Mouse (Mus musculus): ENCODE results near the gene Rbms3. TPM values are rescaled to one million over a fixed set of nuclear protein-coding genes. Genes with fewer than 3 reads are reported as not detected.

Rbms3 gene
- total and polyA plus RNA-seq, 3 experiments: 8.1 to 12.5 (median 8.8) TPM

- 91% methylated on average over 4 of the region's 4 CpGs for WGBS
- TF ChIP-seq EP300 (IDR thresholded peaks at IDR 0.05; ENCODE audit: insufficient read depth, low read depth, low read length) (no peak), CTCF (IDR thresholded peaks at IDR 0.05) (no peak), POLR2A (IDR thresholded peaks at IDR 0.05; ENCODE audit: insufficient read depth, low read depth, low read length) (no peak)
- intact Hi-C loops (cut with DNase I): no loop called here
These were observed 261.7 kb downstream of the Rbms3 start for GRCm38 (mm10) chr9:117368016-117368415.

DNA sequence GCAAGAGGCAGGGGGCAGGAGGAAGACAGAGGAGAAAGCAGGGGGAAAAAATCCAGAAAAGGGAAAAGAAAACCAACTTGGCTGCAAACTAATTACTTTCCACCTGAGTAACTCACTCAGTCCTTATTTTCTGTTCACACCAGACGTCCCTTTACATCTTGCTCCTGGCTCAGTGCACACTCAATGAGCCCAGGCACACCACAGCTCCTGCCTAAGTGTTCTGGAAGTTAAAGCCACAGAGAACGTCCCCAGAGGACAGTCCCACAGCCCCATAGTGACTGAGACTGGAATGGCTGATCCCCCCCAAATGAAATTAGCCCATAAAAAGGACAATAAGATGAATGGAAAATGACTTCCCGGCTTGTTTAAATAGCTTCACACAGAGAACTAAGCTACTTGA is 265.1 kb downstream of the Rbms3 start:
- H3K9ac ChIP-seq (ENCODE audit: low read depth, low read length): no peak overlapping the region
- no peaks in the 10 kb centered on the region for H3K4me1 ChIP-seq (ENCODE audit: control insufficient read depth, insufficient read depth, low read length)
- WGBS: 76% methylated on average over 3 of the region's 3 CpGs
- H3K27ac ChIP-seq: no peak overlapping the region
- H3K4me3 ChIP-seq: no peak overlapping the region
- TF ChIP-seq CTCF (IDR thresholded peaks at IDR 0.05) (no peak), POLR2A (IDR thresholded peaks at IDR 0.05; ENCODE audit: insufficient read depth, low read depth, low read length) (no peak)
- no peak for DNase-seq
- no peaks in the 10 kb centered on the region for H3K36me3 ChIP-seq (ENCODE audit: control insufficient read depth, insufficient read depth, low read length)
- intact Hi-C loops (cut with DNase I): no loop called here
- no peaks in the 10 kb centered on the region for H3K79me2 ChIP-seq (replicated peaks; ENCODE audit: control insufficient read depth, insufficient read depth, low read length)
- H3K27me3 ChIP-seq (ENCODE audit: control insufficient read depth, insufficient read depth, low read length): no peaks in the 10 kb centered on the region

More at GRCm38 (mm10) chr9:117368016-117368415, 261.7 kb downstream of the Rbms3 start:
- H3K27me3 ChIP-seq (ENCODE audit: control insufficient read depth, insufficient read depth, low read length): no peaks in the 10 kb centered on the region
- H3K4me1 ChIP-seq (ENCODE audit: control insufficient read depth, insufficient read depth, low read length): peaks cover 2% of the 10 kb centered on the region; the same call in 1 of the 2 replicates
- no peaks in the 10 kb centered on the region for H3K79me2 ChIP-seq (replicated peaks; ENCODE audit: control insufficient read depth, insufficient read depth, low read length)
- DNase-seq: no peak
- H3K27ac ChIP-seq: no peak overlapping the region
- H3K36me3 ChIP-seq (ENCODE audit: control insufficient read depth, insufficient read depth, low read length): no peaks in the 10 kb centered on the region
- H3K9ac ChIP-seq (ENCODE audit: low read depth, low read length): no peak overlapping the region
- H3K4me3 ChIP-seq: no peak overlapping the region

DNA sequence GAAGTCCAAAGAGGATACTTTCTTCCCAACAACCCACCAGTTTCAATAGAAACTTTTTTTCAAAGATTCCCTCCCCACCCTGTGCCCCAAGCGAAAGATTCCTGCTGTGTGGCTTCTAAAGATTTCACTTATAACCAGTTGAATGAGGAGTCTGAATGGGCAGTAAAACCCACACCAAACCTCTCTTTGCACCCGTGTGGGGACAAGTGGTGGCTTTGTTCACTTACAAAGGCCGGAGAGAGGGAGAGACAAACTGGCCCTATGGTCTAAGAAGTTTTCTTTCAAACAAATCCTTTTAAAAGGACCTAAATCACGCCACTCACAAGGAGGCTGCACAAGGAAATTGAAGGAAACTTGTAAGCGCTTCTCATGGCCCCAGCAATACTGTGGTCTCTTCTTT is 268.3 kb downstream of the Rbms3 start:
- 79% methylated on average over 5 of the region's 5 CpGs for WGBS
- intact Hi-C loops (cut with DNase I): no loop called here
- Histone ChIP-seq H3K9ac (ENCODE audit: low read depth, low read length) (no peak overlapping the region), H3K4me3 (no peak overlapping the region), H3K27ac (no peak overlapping the region), H3K36me3 (ENCODE audit: control insufficient read depth, insufficient read depth, low read length) (no peaks in the 10 kb centered on the region), H3K27me3 (ENCODE audit: control insufficient read depth, insufficient read depth, low read length) (no peaks in the 10 kb centered on the region), H3K79me2 (replicated peaks; ENCODE audit: control insufficient read depth, insufficient read depth, low read length) (no peaks in the 10 kb centered on the region), H3K4me1 (ENCODE audit: control insufficient read depth, insufficient read depth, low read length) (peaks cover 4% of the 10 kb centered on the region)
- TF ChIP-seq POLR2A (IDR thresholded peaks at IDR 0.05; ENCODE audit: insufficient read depth, low read depth, low read length) (no peak), CTCF (IDR thresholded peaks at IDR 0.05) (no peak), EP300 (IDR thresholded peaks at IDR 0.05; ENCODE audit: insufficient read depth, low read depth, low read length) (no peak)
- DNase-seq: no peak

- Histone ChIP-seq H3K27me3 (ENCODE audit: control insufficient read depth, insufficient read depth, low read length) (no peaks in the 10 kb centered on the region), H3K27ac (peak overlapping the region; percentile 29), H3K36me3 (ENCODE audit: control insufficient read depth, insufficient read depth, low read length) (no peaks in the 10 kb centered on the region), H3K79me2 (replicated peaks; ENCODE audit: control insufficient read depth, insufficient read depth, low read length) (no peaks in the 10 kb centered on the region), H3K4me1 (ENCODE audit: control insufficient read depth, insufficient read depth, low read length) (peaks cover 4% of the 10 kb centered on the region), H3K9ac (ENCODE audit: low read depth, low read length) (no peak overlapping the region), H3K4me3 (0 out of 2 replicates have a peak overlapping the region, but pooled peaks have one; percentile 3)
- intact Hi-C loops (cut with DNase I): no loop called here
- 4% methylated on average over 9 of the region's 9 CpGs for WGBS
- TF ChIP-seq CTCF (IDR thresholded peaks at IDR 0.05): no peak
- TF ChIP-seq EP300 (IDR thresholded peaks at IDR 0.05; ENCODE audit: insufficient read depth, low read depth, low read length): peak; percentile 67; the same call in 1 of the 2 replicates
- TF ChIP-seq POLR2A (IDR thresholded peaks at IDR 0.05; ENCODE audit: insufficient read depth, low read depth, low read length): no peak
- peak; percentile 80 to 88 for DNase-seq
These were observed 272.8 kb downstream of the Rbms3 start for GRCm38 (mm10) chr9:117356764-117357442.

DNA sequence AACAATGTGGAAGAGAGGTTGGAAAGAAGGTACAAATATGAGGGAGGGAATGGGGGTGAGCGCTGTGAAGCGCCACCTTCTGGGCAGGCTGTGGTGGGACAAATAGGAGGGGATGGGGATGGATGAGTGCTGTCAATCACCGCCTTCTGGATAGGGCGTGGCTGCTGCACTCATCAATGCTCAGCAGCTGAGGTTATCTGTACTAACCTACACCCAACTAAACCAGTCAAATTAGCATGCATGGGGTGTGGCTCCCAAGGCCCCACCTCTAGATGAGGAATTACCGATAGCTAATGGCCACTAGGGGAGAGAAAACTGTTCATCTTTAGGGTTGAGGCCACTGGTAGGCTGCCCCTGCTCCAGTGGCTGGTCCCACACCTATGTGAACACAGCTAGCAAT is 274.2 kb downstream of the Rbms3 start:
- Histone ChIP-seq H3K4me1 (ENCODE audit: control insufficient read depth, insufficient read depth, low read length) (peaks cover 4% of the 10 kb centered on the region), H3K36me3 (ENCODE audit: control insufficient read depth, insufficient read depth, low read length) (no peaks in the 10 kb centered on the region), H3K79me2 (replicated peaks; ENCODE audit: control insufficient read depth, insufficient read depth, low read length) (no peaks in the 10 kb centered on the region), H3K27ac (no peak overlapping the region), H3K9ac (ENCODE audit: low read depth, low read length) (no peak overlapping the region), H3K27me3 (ENCODE audit: control insufficient read depth, insufficient read depth, low read length) (no peaks in the 10 kb centered on the region), H3K4me3 (no peak overlapping the region)
- 86% methylated on average over 5 of the region's 5 CpGs for WGBS
- no peak for TF ChIP-seq POLR2A (IDR thresholded peaks at IDR 0.05; ENCODE audit: insufficient read depth, low read depth, low read length)
- TF ChIP-seq CTCF (IDR thresholded peaks at IDR 0.05): no peak
- no peak for TF ChIP-seq EP300 (IDR thresholded peaks at IDR 0.05; ENCODE audit: insufficient read depth, low read depth, low read length)
- DNase-seq: no peak
- intact Hi-C loops (cut with DNase I): no loop called here

GRCm38 (mm10) chr9:117342336-117342735 is 287.4 kb downstream of the Rbms3 start:
- intact Hi-C loops (cut with DNase I): no loop called here
- Histone ChIP-seq H3K4me1 (ENCODE audit: control insufficient read depth, insufficient read depth, low read length) (no peaks in the 10 kb centered on the region), H3K9ac (ENCODE audit: low read depth, low read length) (no peak overlapping the region), H3K27ac (no peak overlapping the region), H3K79me2 (replicated peaks; ENCODE audit: control insufficient read depth, insufficient read depth, low read length) (no peaks in the 10 kb centered on the region), H3K27me3 (ENCODE audit: control insufficient read depth, insufficient read depth, low read length) (no peaks in the 10 kb centered on the region), H3K4me3 (no peak overlapping the region), H3K36me3 (ENCODE audit: control insufficient read depth, insufficient read depth, low read length) (no peaks in the 10 kb centered on the region)
- DNase-seq: no peak
- TF ChIP-seq POLR2A (IDR thresholded peaks at IDR 0.05; ENCODE audit: insufficient read depth, low read depth, low read length) (no peak), CTCF (IDR thresholded peaks at IDR 0.05) (no peak), EP300 (IDR thresholded peaks at IDR 0.05; ENCODE audit: insufficient read depth, low read depth, low read length) (no peak)
- 77% methylated on average over 4 of the region's 4 CpGs for WGBS
